Mouse (Mus musculus) neural tube, embryonic 12.5 days (tissue): ENCODE results near the gene Bcl11a. TPM values are rescaled to one million over a fixed set of nuclear protein-coding genes. Genes with fewer than 3 reads are reported as not detected.

Experiments used
- ATAC-seq: fragments of 200-750 bp; cut with Nextera tagmentation; 2 replicates; pipeline ENCODE4 v1.8.0; 2017; ENCODE audit warnings: low read depth, mild to moderate bottlenecking, moderate TSS enrichment, moderate library complexity; ENCODE audit not compliant: low FRiP score
- H3K27ac ChIP-seq: fragments of 300-500 bp; sonication (generic); 2 replicates; pipeline ENCODE4 v1.5.1; 2016
- H3K27me3 ChIP-seq: fragments of 300-500 bp; sonication (generic); replicated peaks from 2 replicates; pipeline ENCODE4 v1.6.1; 2016; ENCODE audit warnings: mild to moderate bottlenecking
- H3K36me3 ChIP-seq: fragments of 300-500 bp; sonication (generic); 2 replicates; pipeline ENCODE4 v1.6.1; 2016; ENCODE audit warnings: mild to moderate bottlenecking
- H3K4me1 ChIP-seq: fragments of 300-500 bp; sonication (generic); 2 replicates; pipeline ENCODE4 v1.6.1; 2016
- H3K4me2 ChIP-seq: fragments of 300-500 bp; sonication (generic); replicated peaks from 2 replicates; pipeline ENCODE4 v1.6.1; 2016; ENCODE audit warnings: mild to moderate bottlenecking
- H3K4me3 ChIP-seq: fragments of 300-500 bp; sonication (generic); 2 replicates; pipeline ENCODE4 v1.5.1; 2016
- H3K9ac ChIP-seq: fragments of 300-500 bp; sonication (generic); 2 replicates; pipeline ENCODE4 v1.6.1; 2016; ENCODE audit warnings: mild to moderate bottlenecking
- H3K9me3 ChIP-seq: fragments of 300-500 bp; sonication (generic); 2 replicates; pipeline ENCODE4 v1.6.1; 2016; ENCODE audit warnings: mild to moderate bottlenecking
- WGBS: fragments of 180-500 bp; shearing (Covaris S2); methylation state at CpG from one replicate; pipeline ENCODE4 v1.1.7; 2016; 5-methylcytosine and 5-hydroxymethylcytosine counted together
- polyA plus RNA-seq: library from polyadenylated mRNA; unstranded; fragments of >200 nt; fragmentation: Nextera tagmentation; extraction: Ambion mirVana; gene quantifications from 2 replicates; pipeline ENCODE4 v1.2.1, GENCODE M21; 2016

Gene Bcl11a
- polyA plus RNA-seq, 1 experiment from 2014 or later: 96.6 TPM

- peak overlapping the region; percentile 79 for H3K4me2 ChIP-seq
- 0 out of 2 replicates have a peak, but pooled peaks have one; percentile 14 for ATAC-seq
- H3K4me1 ChIP-seq: peaks cover 7% of the 10 kb centered on the region
- no peaks in the 10 kb centered on the region for H3K36me3 ChIP-seq
- no peaks in the 10 kb centered on the region for H3K9me3 ChIP-seq
- peak overlapping the region; percentile 0; the same call in 1 of the 2 replicates for H3K9ac ChIP-seq
- H3K27me3 ChIP-seq: no peaks in the 10 kb centered on the region
- under 1% methylated on average over 18 of the region's 18 CpGs for WGBS
- peak overlapping the region; percentile 31 for H3K4me3 ChIP-seq
- H3K27ac ChIP-seq: no peak overlapping the region
Observed at GRCm38 (mm10) chr11:24074021-24074591, 3.8 kb upstream of the Bcl11a start.

DNA sequence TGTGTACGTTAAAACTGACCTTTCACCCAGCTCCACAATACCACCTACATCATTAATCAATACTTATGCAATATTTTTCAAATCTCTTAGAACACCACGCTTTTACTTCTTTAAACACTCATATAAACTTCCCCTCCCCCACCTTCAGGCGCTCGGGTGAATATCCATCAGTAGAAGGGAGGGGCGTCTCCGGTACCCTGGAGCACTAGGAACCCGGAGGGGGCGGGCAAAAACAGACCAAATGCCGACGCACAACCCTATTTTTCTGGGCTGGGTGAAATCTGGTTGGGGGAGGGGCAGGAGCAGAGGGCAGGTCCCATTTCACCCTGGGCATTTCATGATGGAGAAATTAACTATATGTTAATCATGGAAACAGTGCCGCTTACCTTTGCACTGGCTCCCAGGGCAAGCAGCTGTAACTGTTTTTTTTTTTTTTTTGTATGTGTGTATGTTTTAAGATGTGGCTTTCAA is 3.2 kb upstream of the Bcl11a start, which contains the start of gene A830031A19Rik:
TSS of gene A830031A19Rik (minus strand) at position 421 of the 471 bp plus-strand sequence.
- ATAC-seq: no peak

GRCm38 (mm10) chr11:24075486-24076126 is 2.2 kb upstream of the Bcl11a start:
- Histone ChIP-seq H3K9me3 (no peaks in the 10 kb centered on the region), H3K4me2 (peak overlapping the region; percentile 79), H3K27me3 (no peaks in the 10 kb centered on the region), H3K4me1 (peaks cover 7% of the 10 kb centered on the region), H3K36me3 (no peaks in the 10 kb centered on the region), H3K27ac (peak overlapping the region; percentile 79), H3K9ac (peak overlapping the region; percentile 98), H3K4me3 (peak overlapping the region; percentile 90)
- WGBS: under 1% methylated on average over 17 of the region's 17 CpGs
- no peak for ATAC-seq

More for the DNA sequence above, 3.2 kb upstream of the Bcl11a start, which contains the start of gene A830031A19Rik:
- Histone ChIP-seq H3K4me3 (peak within 1 kb of the TSS; percentile 90), H3K4me2 (peak within 1 kb of the TSS; percentile 79), H3K27ac (peak within 1 kb of the TSS; percentile 79), H3K4me1 (peaks cover 7% of the 10 kb centered on the region), H3K9ac (peak within 1 kb of the TSS; percentile 98), H3K9me3 (no peaks in the 10 kb centered on the region), H3K27me3 (no peaks in the 10 kb centered on the region), H3K36me3 (no peaks in the 10 kb centered on the region)
- WGBS: 0% methylated on average over 11 of the region's 11 CpGs

- H3K4me2 ChIP-seq: peak overlapping the region; percentile 79
- WGBS: under 1% methylated on average over 32 of the region's 32 CpGs
- no peaks in the 10 kb centered on the region for H3K9me3 ChIP-seq
- H3K9ac ChIP-seq: peak overlapping the region; percentile 98
- peak overlapping the region; percentile 92 for H3K27ac ChIP-seq
- H3K4me3 ChIP-seq: peak overlapping the region; percentile 90
- no peaks in the 10 kb centered on the region for H3K27me3 ChIP-seq
- peak; percentile 11; the same call in 1 of the 2 replicates for ATAC-seq
- peaks cover 7% of the 10 kb centered on the region for H3K4me1 ChIP-seq
- no peaks in the 10 kb centered on the region for H3K36me3 ChIP-seq
Observed at GRCm38 (mm10) chr11:24076127-24076650, 1.7 kb upstream of the Bcl11a start.

DNA sequence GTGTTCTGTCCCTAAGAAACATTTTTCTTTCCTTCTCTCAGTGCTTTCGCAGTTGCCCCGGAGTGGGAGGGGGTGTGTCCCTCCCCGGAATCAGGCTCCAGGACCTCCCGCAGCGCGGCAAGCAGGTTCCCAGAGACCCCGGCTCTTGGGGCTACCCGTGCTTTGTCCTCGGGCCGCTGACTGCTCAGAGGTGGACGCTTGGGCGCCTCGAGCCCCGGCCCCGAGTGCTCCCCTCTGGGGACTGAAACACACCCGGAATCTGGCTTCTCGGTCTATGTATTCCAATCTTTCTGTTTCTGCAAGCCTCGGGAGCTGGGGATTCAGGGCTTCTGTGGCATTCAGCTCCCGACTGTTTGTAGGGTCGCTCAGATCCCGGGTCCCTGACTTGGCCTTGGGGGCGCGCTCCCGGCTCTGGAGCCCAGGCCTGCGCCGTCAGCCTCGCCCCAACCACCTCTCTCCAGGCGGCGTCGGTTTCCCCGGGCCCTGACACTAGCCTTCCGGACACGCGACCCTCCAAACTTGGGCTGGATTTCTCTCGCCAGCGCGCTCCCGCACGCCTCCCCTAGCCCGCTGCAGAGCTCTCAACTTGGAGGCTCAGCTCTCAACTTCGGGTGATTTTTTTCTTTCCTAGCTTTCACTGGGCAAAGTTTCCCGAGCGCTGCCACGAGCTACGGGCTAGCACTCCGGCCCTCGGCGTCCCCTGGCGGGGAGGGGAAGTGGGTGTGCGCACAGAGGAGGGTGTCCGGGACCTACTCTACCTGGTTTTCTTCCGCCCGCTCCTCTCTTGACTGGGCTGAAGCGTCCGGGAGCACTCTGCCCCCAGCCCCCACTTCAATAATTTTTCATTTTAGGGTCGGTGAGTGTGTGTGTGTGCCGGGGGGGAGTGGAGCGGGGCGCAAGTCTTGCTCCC is 780 bp upstream of the Bcl11a start:
- WGBS: under 1% methylated on average over 56 of the region's 59 CpGs
- ATAC-seq: peak; percentile 49
- H3K27me3 ChIP-seq: no peaks in the 10 kb centered on the region

GRCm38 (mm10) chr11:24078706-24079316 is 955 bp downstream of the Bcl11a start:
- Histone ChIP-seq H3K27ac (peak overlapping the region; percentile 82), H3K4me1 (peaks cover 13% of the 10 kb centered on the region), H3K9me3 (no peaks in the 10 kb centered on the region), H3K36me3 (no peaks in the 10 kb centered on the region), H3K4me2 (peak overlapping the region; percentile 79), H3K9ac (peak overlapping the region; percentile 98), H3K27me3 (no peaks in the 10 kb centered on the region), H3K4me3 (peak overlapping the region; percentile 90)
- under 1% methylated on average over 38 of the region's 38 CpGs for WGBS
- ATAC-seq: no peak

More for the DNA sequence above, 780 bp upstream of the Bcl11a start:
- H3K4me1 ChIP-seq: peaks cover 7% of the 10 kb centered on the region
- H3K4me3 ChIP-seq: peak overlapping the region; percentile 90
- H3K27ac ChIP-seq: peak overlapping the region; percentile 92
- H3K4me2 ChIP-seq: peak overlapping the region; percentile 79
- H3K9ac ChIP-seq: peak overlapping the region; percentile 98
- H3K36me3 ChIP-seq: no peaks in the 10 kb centered on the region
- H3K9me3 ChIP-seq: no peaks in the 10 kb centered on the region

GRCm38 (mm10) chr11:24079392-24080391 is 1.8 kb downstream of the Bcl11a start:
- no peaks in the 10 kb centered on the region for H3K27me3 ChIP-seq
- no peaks in the 10 kb centered on the region for H3K9me3 ChIP-seq
- H3K4me2 ChIP-seq: peak overlapping the region; percentile 79
- peak overlapping the region; percentile 98 for H3K9ac ChIP-seq
- peaks cover 14% of the 10 kb centered on the region for H3K4me1 ChIP-seq
- under 1% methylated on average over 43 of the region's 43 CpGs for WGBS
- no peaks in the 10 kb centered on the region for H3K36me3 ChIP-seq
- ATAC-seq: no peak
- H3K27ac ChIP-seq: peak overlapping the region; percentile 82
- H3K4me3 ChIP-seq: peak overlapping the region; percentile 90

- Histone ChIP-seq H3K9ac (peak overlapping the region; percentile 98), H3K4me1 (peaks cover 18% of the 10 kb centered on the region), H3K36me3 (peaks cover 4% of the 10 kb centered on the region; the same call in 1 of the 2 replicates), H3K27me3 (no peaks in the 10 kb centered on the region), H3K27ac (peak overlapping the region; percentile 82), H3K4me2 (peak overlapping the region; percentile 79), H3K4me3 (peak overlapping the region; percentile 90), H3K9me3 (no peaks in the 10 kb centered on the region)
- under 1% methylated on average over 30 of the region's 30 CpGs for WGBS
- peak; percentile 25 for ATAC-seq
Observed at GRCm38 (mm10) chr11:24080541-24080940, 2.7 kb downstream of the Bcl11a start.

GRCm38 (mm10) chr11:24081016-24081686 is 3.3 kb downstream of the Bcl11a start:
- Histone ChIP-seq H3K4me2 (peak overlapping the region; percentile 79), H3K4me1 (peaks cover 21% of the 10 kb centered on the region), H3K4me3 (peak overlapping the region; percentile 90), H3K36me3 (peaks cover 10% of the 10 kb centered on the region), H3K27ac (peak overlapping the region; percentile 82), H3K27me3 (no peaks in the 10 kb centered on the region), H3K9me3 (no peaks in the 10 kb centered on the region), H3K9ac (peak overlapping the region; percentile 98)
- WGBS: under 1% methylated on average over 35 of the region's 35 CpGs
- peak; percentile 31 for ATAC-seq
